Mouse (Mus musculus): ENCODE results near the gene Anxa6.

- TF ChIP-seq POLR2A (IDR thresholded peaks at IDR 0.05; ENCODE audit: insufficient read depth, low read depth, low read length): no peak
- TF ChIP-seq CTCF (IDR thresholded peaks at IDR 0.05): no peak
- TF ChIP-seq EP300 (IDR thresholded peaks at IDR 0.05; ENCODE audit: insufficient read depth, low read depth, low read length): no peak
Measured at GRCm38 (mm10) chr11:55005684-55006083, 27.6 kb downstream of the Anxa6 start.

Data from heart, adult 2 months (tissue).